Mouse (Mus musculus) MEL (cell line): ENCODE measurements around the gene Eif4e2. TPM values are rescaled to one million over a fixed set of nuclear protein-coding genes. Genes with fewer than 3 reads are reported as not detected.

ENCODE experiments used
- DNase-seq: peaks from one replicate; pipeline ENCODE4 v3.0.0; 2011; ENCODE audit warnings: low read depth, low spot score
- H3K27ac ChIP-seq: 2 replicates; pipeline ENCODE4 v1.5.1; 2012; ENCODE audit warnings: low read depth, mild to moderate bottlenecking, control low read depth, low read length, moderate library complexity; ENCODE audit not compliant: control insufficient read depth
- H3K27me3 ChIP-seq, 2 experiments: fragments of 150-350 bp in 1 of 2; sonication (generic) in 1 of 2; 2 replicates each; pipeline ENCODE4 v1.6.1; 2012; ENCODE audit warnings: low read length in 2 of 2, mild to moderate bottlenecking in 2 of 2, improper control_type of control experiment in 1 of 2, moderate library complexity in 1 of 2; ENCODE audit not compliant: insufficient read depth in 2 of 2, control insufficient read depth in 1 of 2
- H3K36me3 ChIP-seq, 2 experiments: 2 replicates each; pipeline ENCODE4 v1.6.1; 2012 to 2014; ENCODE audit warnings: low read length in 2 of 2, improper control_type of control experiment in 1 of 2, inconsistent platforms in 1 of 2, mild to moderate bottlenecking in 1 of 2; ENCODE audit not compliant: insufficient read depth in 2 of 2, control insufficient read depth in 1 of 2
- H3K4me1 ChIP-seq, 2 experiments: fragments of 150-350 bp in 1 of 2; sonication (generic) in 1 of 2; 2 replicates each; pipeline ENCODE4 v1.6.1; 2012; ENCODE audit warnings: low read length in 2 of 2, improper control_type of control experiment in 1 of 2, mild to moderate bottlenecking in 1 of 2; ENCODE audit not compliant: insufficient read depth in 2 of 2, control insufficient read depth in 1 of 2
- H3K4me3 ChIP-seq, 2 experiments: fragments of 150-350 bp in 1 of 2; sonication (generic) in 1 of 2; 2 replicates each; pipeline ENCODE4 v1.5.1; 2012; ENCODE audit warnings: low read depth in 2 of 2, low read length in 2 of 2, mild to moderate bottlenecking in 2 of 2, moderate library complexity in 2 of 2, control low read depth in 1 of 2, improper control_type of control experiment in 1 of 2; ENCODE audit not compliant: control insufficient read depth in 1 of 2, insufficient read depth in 1 of 2
- H3K79me2 ChIP-seq: 2 replicates; pipeline ENCODE4 v1.6.1; 2012; ENCODE audit warnings: mild to moderate bottlenecking, low read length, moderate library complexity; ENCODE audit not compliant: control insufficient read depth, poor library complexity, insufficient read depth
- H3K9ac ChIP-seq: 2 replicates; pipeline ENCODE4 v1.6.1; 2012; ENCODE audit warnings: low read depth, mild to moderate bottlenecking, control low read depth, low read length, moderate library complexity; ENCODE audit not compliant: control insufficient read depth, poor library complexity, severe bottlenecking
- H3K9me3 ChIP-seq: fragments of 150-350 bp; sonication (generic); replicated peaks from 2 replicates; pipeline ENCODE4 v1.6.1; 2012; ENCODE audit warnings: mild to moderate bottlenecking, low read length, improper control_type of control experiment, moderate library complexity; ENCODE audit not compliant: insufficient read depth
- BHLHE40 ChIP-seq: IDR thresholded peaks from 2 replicates; pipeline ENCODE4 v1.6.1; 2012; ENCODE audit warnings: low read depth, mild to moderate bottlenecking, inconsistent platforms, low read length, improper control_type of control experiment, borderline replicate concordance
- CTCF ChIP-seq, 3 experiments: IDR thresholded peaks in 2 of 3; conservative IDR thresholded peaks in 1 of 3; 2 replicates each; pipeline ENCODE4 v1.5.1; 2011 to 2012; ENCODE audit warnings: low read length in 3 of 3, low read depth in 2 of 3, mild to moderate bottlenecking in 2 of 3, improper control_type of control experiment in 1 of 3, inconsistent platforms in 1 of 3, mixed read lengths in 1 of 3, moderate library complexity in 1 of 3; ENCODE audit not compliant: control insufficient read depth in 1 of 3, insufficient read depth in 1 of 3, poor library complexity in 1 of 3, severe bottlenecking in 1 of 3
- ETS1 ChIP-seq: IDR thresholded peaks from 2 replicates; pipeline ENCODE4 v1.6.1; 2012; ENCODE audit warnings: low read depth, mild to moderate bottlenecking, inconsistent platforms, low read length, improper control_type of control experiment, moderate library complexity
- KAT2A ChIP-seq: conservative IDR thresholded peaks from 2 replicates; pipeline ENCODE4 v1.6.1; 2012; ENCODE audit warnings: low read depth, low read length, improper control_type of control experiment, inconsistent platforms
- MAFK ChIP-seq: IDR thresholded peaks from 2 replicates; pipeline ENCODE4 v1.6.1; 2011; ENCODE audit warnings: low read depth, mild to moderate bottlenecking, low read length, improper control_type of control experiment, borderline replicate concordance
- MAZ ChIP-seq: IDR thresholded peaks from 2 replicates; pipeline ENCODE4 v1.6.1; 2012; ENCODE audit warnings: low read depth, mild to moderate bottlenecking, inconsistent platforms, low read length, improper control_type of control experiment
- NRF1 ChIP-seq: IDR thresholded peaks from 2 replicates; pipeline ENCODE4 v1.6.1; 2014; ENCODE audit warnings: low read depth, mild to moderate bottlenecking, inconsistent platforms, low read length, improper control_type of control experiment, moderate library complexity; ENCODE audit not compliant: poor library complexity, insufficient read depth, severe bottlenecking
- POLR2A ChIP-seq, 2 experiments: IDR thresholded peaks; 2 replicates each; pipeline ENCODE4 v1.6.1; 2011 to 2012; ENCODE audit warnings: low read length in 2 of 2, mild to moderate bottlenecking in 2 of 2, control low read depth in 1 of 2, improper control_type of control experiment in 1 of 2, low read depth in 1 of 2, moderate library complexity in 1 of 2; ENCODE audit not compliant: control insufficient read depth in 1 of 2, insufficient read depth in 1 of 2, poor library complexity in 1 of 2
- POLR2AphosphoS2 ChIP-seq: IDR thresholded peaks from 2 replicates; pipeline ENCODE4 v1.6.1; 2011; ENCODE audit warnings: low read length, improper control_type of control experiment
- RAD21 ChIP-seq: IDR thresholded peaks from 2 replicates; pipeline ENCODE4 v1.6.1; 2011; ENCODE audit warnings: mild to moderate bottlenecking, low read depth, low read length, improper control_type of control experiment
- RCOR1 ChIP-seq: IDR thresholded peaks from 2 replicates; pipeline ENCODE4 v1.6.1; 2012; ENCODE audit warnings: low read depth, mild to moderate bottlenecking, inconsistent platforms, low read length, improper control_type of control experiment
- SMC3 ChIP-seq: IDR thresholded peaks from 2 replicates; pipeline ENCODE4 v1.6.1; 2011; ENCODE audit warnings: low read depth, low read length, improper control_type of control experiment
- TBP ChIP-seq: IDR thresholded peaks from 2 replicates; pipeline ENCODE4 v1.8.0; 2011; ENCODE audit warnings: low read depth, low read length, improper control_type of control experiment
- ZC3H11A ChIP-seq: IDR thresholded peaks from 2 replicates; pipeline ENCODE4 v1.6.1; 2012; ENCODE audit warnings: low read depth, mild to moderate bottlenecking, inconsistent platforms, low read length, improper control_type of control experiment
- polyA plus RNA-seq, 2 experiments: library from polyadenylated mRNA; stranded (reverse) in 1 of 2; unstranded in 1 of 2; fragments of >175 nt in 1 of 2; fragments of >200 nt in 1 of 2; gene quantifications; 2 replicates each; pipeline versions ENCODE4 v1.2.1 to v1.2.4; 2012; ENCODE audit warnings: low replicate concordance in 2 of 2, low read depth in 1 of 2; ENCODE audit not compliant: insufficient read length in 2 of 2, insufficient read depth in 1 of 2, missing spikeins in 1 of 2
- total RNA-seq: library from RNA; depleted of rRNA; stranded (reverse); fragments of 300-350 nt; gene quantifications from 2 replicates; pipeline ENCODE4 v1.2.3, GENCODE M21; 2012

Eif4e2 gene
- total and polyA plus RNA-seq, 3 experiments, result 132 to 220 (median 165) TPM

DNA sequence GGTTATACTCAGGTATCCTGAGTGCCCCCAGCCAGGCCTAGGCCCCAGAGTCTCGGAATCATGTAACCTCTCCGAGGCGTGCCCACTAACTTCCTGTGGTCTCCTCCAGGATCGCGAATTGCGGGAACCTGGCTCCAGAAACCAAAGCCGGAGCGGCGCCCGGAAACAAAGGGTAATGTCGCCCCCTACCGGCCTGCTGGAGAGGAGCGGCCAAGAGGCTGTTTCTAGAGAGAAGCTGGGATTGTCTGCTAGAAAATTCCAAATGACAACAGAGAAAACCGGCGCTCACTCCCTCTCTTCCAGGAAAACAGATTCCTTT, 26.7 kb upstream of the Eif4e2 start:
- H3K4me1 ChIP-seq, result peaks cover 0 to 5% of the 10 kb centered on the region in 2 experiments; a peak in 1 of 4 replicates
- H3K9ac ChIP-seq, result peak overlapping the region; percentile 40; the same call in 1 of the 2 replicates
- no peaks in the 10 kb centered on the region for H3K9me3 ChIP-seq
- H3K27ac ChIP-seq, result no peak overlapping the region
- H3K79me2 ChIP-seq, result no peaks in the 10 kb centered on the region
- H3K4me3 ChIP-seq, result peak overlapping the region; percentile 55 to 62
- peak; percentile 66 for DNase-seq
- no peak for TF ChIP-seq BHLHE40
- 0 out of 2 replicates have a peak, but pooled peaks have one; percentile 12 for TF ChIP-seq RCOR1
- no peak for TF ChIP-seq NRF1
- peak; percentile 64 for TF ChIP-seq SMC3
- TF ChIP-seq POLR2AphosphoS2, result no peak
- TF ChIP-seq RAD21, result peak; percentile 83
- no peak for TF ChIP-seq MAZ
- peak; percentile 63 for TF ChIP-seq ZC3H11A
- no peak for TF ChIP-seq POLR2A (IDR thresholded peaks at IDR 0.05; ENCODE audit: control insufficient read depth in 1 of 2, insufficient read depth in 1 of 2, low read depth in 1 of 2, low read length in 2 of 2, poor library complexity in 1 of 2)
- TF ChIP-seq CTCF (IDR thresholded peaks at IDR 0.05 in 2 of 3, conservative IDR thresholded peaks at IDR 0.05 in 1 of 3; ENCODE audit: control insufficient read depth in 1 of 3, insufficient read depth in 1 of 3, low read depth in 2 of 3, low read length in 3 of 3, poor library complexity in 1 of 3, severe bottlenecking in 1 of 3), result peak; percentile 74 to 99 (median 91)
- H3K36me3 ChIP-seq, result peaks cover 0 to under 1% of the 10 kb centered on the region in 2 experiments; a peak in 1 of 4 replicates
- peaks cover 5 to 7% of the 10 kb centered on the region in 2 experiments; a peak in 3 of 4 replicates for H3K27me3 ChIP-seq

DNA sequence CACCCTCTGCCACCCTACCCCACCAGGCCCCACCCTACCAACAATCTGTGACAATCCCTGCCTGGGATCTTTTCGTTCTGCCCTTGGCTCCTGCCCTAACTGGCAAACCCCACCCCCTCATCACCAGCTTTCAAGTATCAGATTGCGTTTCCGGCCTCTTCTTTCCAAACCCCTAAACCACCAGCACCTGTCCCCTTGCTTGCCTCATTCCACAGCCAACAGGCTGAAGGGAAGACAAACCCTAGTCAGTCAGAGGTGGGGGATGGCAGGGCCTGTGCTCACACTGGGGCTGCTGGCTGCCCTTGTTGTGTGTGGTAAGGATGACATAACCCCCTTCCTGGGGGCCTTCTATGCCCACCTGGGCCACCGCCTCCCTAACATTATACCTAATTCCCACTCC, 23.3 kb upstream of the Eif4e2 start, which contains the start of gene Chrnd:
Gene Chrnd (plus strand): TSS at position 179 of the 400 bp plus-strand sequence.
- no peak within 1 kb of the TSS for H3K27ac ChIP-seq

DNA sequence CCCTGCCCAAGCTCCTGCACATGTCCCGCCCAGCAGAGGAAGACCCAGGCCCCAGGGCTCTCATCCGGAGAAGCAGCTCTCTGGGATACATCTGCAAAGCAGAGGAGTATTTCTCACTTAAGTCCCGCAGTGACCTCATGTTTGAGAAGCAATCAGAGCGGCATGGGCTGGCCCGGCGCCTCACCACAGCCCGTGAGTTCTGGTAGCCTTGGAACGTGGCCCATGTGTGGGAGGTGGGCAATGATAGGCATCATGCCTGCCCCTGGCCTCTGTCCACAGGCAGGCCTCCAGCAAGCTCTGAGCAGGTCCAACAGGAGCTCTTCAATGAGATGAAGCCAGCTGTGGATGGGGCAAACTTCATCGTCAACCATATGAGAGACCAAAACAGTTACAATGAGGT, 16.4 kb upstream of the Eif4e2 start:
- Histone ChIP-seq H3K4me1 (no peaks in the 10 kb centered on the region), H3K9me3 (no peaks in the 10 kb centered on the region), H3K4me3 (no peak overlapping the region), H3K27me3 (peaks cover 10 to 12% of the 10 kb centered on the region in 2 experiments), H3K79me2 (no peaks in the 10 kb centered on the region), H3K9ac (no peak overlapping the region), H3K36me3 (no peaks in the 10 kb centered on the region), H3K27ac (no peak overlapping the region)
- no peak for TF ChIP-seq ETS1
- no peak for DNase-seq

More for the DNA sequence above, 23.3 kb upstream of the Eif4e2 start, which contains the start of gene Chrnd:
- DNase-seq, result no peak
- Histone ChIP-seq H3K79me2 (no peaks in the 10 kb centered on the region), H3K36me3 (no peaks in the 10 kb centered on the region), H3K9ac (no peak within 1 kb of the TSS), H3K4me1 (no peaks in the 10 kb centered on the region), H3K4me3 (no peak within 1 kb of the TSS), H3K27me3 (peaks cover 11 to 13% of the 10 kb centered on the region in 2 experiments), H3K9me3 (no peaks in the 10 kb centered on the region)
- TF ChIP-seq KAT2A (no peak), POLR2AphosphoS2 (no peak), MAFK (no peak), TBP (no peak), ZC3H11A (no peak)
